16 mouse cellular contexts compared by ENCODE assay signal in the genomic region with DNA sequence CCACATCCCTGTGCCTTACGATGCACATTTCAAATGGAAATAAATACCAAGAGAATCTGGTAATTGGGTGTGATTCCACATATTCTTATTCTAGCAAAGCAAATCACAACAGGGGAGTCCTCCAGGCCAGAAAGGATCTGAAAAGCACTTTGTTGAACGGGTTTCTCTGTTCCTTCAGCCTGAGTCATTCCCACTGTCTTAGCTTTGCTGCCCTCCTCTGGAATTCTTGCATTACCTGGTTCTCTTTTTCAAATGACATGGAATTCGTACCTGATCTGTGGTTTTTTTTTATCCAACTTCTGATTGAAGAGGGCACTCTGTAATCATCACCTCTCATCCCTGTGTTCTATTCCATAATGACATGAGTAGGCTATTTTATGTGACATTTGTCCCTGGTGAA.
DNase-seq lines count a peak whose midpoint lies in the region; ATAC-seq and TF ChIP-seq lines count a peak whose summit lies in the region.
"Had no signal": no experiment of that assay in that cellular context is flagged by ENCODE, and none has a peak within 500 bp of the region (broad histone marks: within the 10 kb centered on the region; RNA-seq: fewer than 3 reads in every experiment).

No protein-coding gene starts in this region.

- H3K27ac ChIP-seq in hindbrain, embryonic 14.5 days = no peak overlapping the region
- no peak overlapping the region for H3K27ac ChIP-seq in hindbrain, embryonic 10.5 days
- no peak overlapping the region for H3K27ac ChIP-seq in liver, postnatal 0 days (ENCODE audit: low read depth)
- no peak overlapping the region for H3K27ac ChIP-seq in liver, embryonic 11.5 days (ENCODE audit: low read depth, low read length)
- H3K27ac ChIP-seq: kidney, embryonic 15.5 days; limb, embryonic 13.5 days had no signal

- H3K9ac ChIP-seq in hindbrain, embryonic 14.5 days = no peak overlapping the region
- no peak overlapping the region for H3K9ac ChIP-seq in liver, postnatal 0 days (replicated peaks)
- H3K9ac ChIP-seq in liver, embryonic 11.5 days (ENCODE audit: low read depth, low read length) = no peak overlapping the region
- H3K9ac ChIP-seq: kidney, embryonic 15.5 days; limb, embryonic 13.5 days had no signal

- no peak for TF ChIP-seq EP300 in liver, postnatal 0 days (IDR thresholded peaks at IDR 0.05; ENCODE audit: low read depth)

- H3K4me3 ChIP-seq in hindbrain, embryonic 14.5 days (replicated peaks; ENCODE audit: low read length) = no peak overlapping the region
- H3K4me3 ChIP-seq in hindbrain, embryonic 10.5 days = no peak overlapping the region
- no peak overlapping the region for H3K4me3 ChIP-seq in liver, postnatal 0 days (ENCODE audit: low read depth, low read length)
- H3K4me3 ChIP-seq in liver, embryonic 11.5 days (ENCODE audit: low read depth, low read length) = no peak overlapping the region
- H3K4me3 ChIP-seq: kidney, embryonic 15.5 days; limb, embryonic 13.5 days; megakaryocyte, embryonic 14.5 days had no signal

- 61% methylated on average over 3 of the region's 3 CpGs for WGBS in hindbrain, embryonic 14.5 days
- WGBS in hindbrain, embryonic 10.5 days = 59% methylated on average over 3 of the region's 3 CpGs
- 36% methylated on average over 3 of the region's 3 CpGs for WGBS in liver, postnatal 0 days (ENCODE audit: insufficient replicate concordance)
- WGBS in liver, embryonic 11.5 days = 55% methylated on average over 3 of the region's 3 CpGs

- H3K4me2 ChIP-seq in hindbrain, embryonic 14.5 days (replicated peaks) = no peak overlapping the region
- no peak overlapping the region for H3K4me2 ChIP-seq in liver, postnatal 0 days (ENCODE audit: low read depth, low read length)
- no peak overlapping the region for H3K4me2 ChIP-seq in liver, embryonic 11.5 days
- H3K4me2 ChIP-seq: kidney, embryonic 15.5 days; limb, embryonic 13.5 days had no signal

- ATAC-seq in cerebellum, adult (ENCODE audit: insufficient number of reproducible peaks, low FRiP score, low TSS enrichment) = peak; percentile 31; the same call in 1 of the 2 replicates
- no peak for ATAC-seq in hindbrain, embryonic 14.5 days (ENCODE audit: low FRiP score)
- ATAC-seq in liver, postnatal 0 days = no peak
- ATAC-seq in liver, embryonic 11.5 days (replicated peaks; ENCODE audit: low FRiP score) = no peak

- H3K9me3 ChIP-seq in hindbrain, embryonic 14.5 days (ENCODE audit: control insufficient read depth, low read length) = no peaks in the 10 kb centered on the region
- H3K9me3 ChIP-seq in hindbrain, embryonic 10.5 days = no peaks in the 10 kb centered on the region
- no peaks in the 10 kb centered on the region for H3K9me3 ChIP-seq in liver, postnatal 0 days (ENCODE audit: low read length)
- no peaks in the 10 kb centered on the region for H3K9me3 ChIP-seq in liver, embryonic 11.5 days (ENCODE audit: control insufficient read depth, low read length)
- H3K9me3 ChIP-seq: kidney, embryonic 15.5 days; limb, embryonic 13.5 days had no signal

- TF ChIP-seq CTCF in liver, postnatal 0 days (IDR thresholded peaks at IDR 0.05; ENCODE audit: low read depth) = peak; percentile 30; the same call in 1 of the 2 replicates

- no peaks in the 10 kb centered on the region for H3K4me1 ChIP-seq in hindbrain, embryonic 14.5 days (replicated peaks; ENCODE audit: control insufficient read depth, insufficient read depth, low read length)
- H3K4me1 ChIP-seq in hindbrain, embryonic 10.5 days (replicated peaks) = no peaks in the 10 kb centered on the region
- no peaks in the 10 kb centered on the region for H3K4me1 ChIP-seq in liver, postnatal 0 days (ENCODE audit: insufficient read depth)
- no peaks in the 10 kb centered on the region for H3K4me1 ChIP-seq in liver, embryonic 11.5 days (replicated peaks; ENCODE audit: control insufficient read depth, insufficient read depth, low read length)
- H3K4me1 ChIP-seq: kidney, embryonic 15.5 days; limb, embryonic 13.5 days; megakaryocyte, embryonic 14.5 days had no signal

- no peak for DNase-seq in cerebellum, postnatal 25 days
- peak; percentile 39 for DNase-seq in hindbrain, embryonic 14.5 days (ENCODE audit: low spot score)
- DNase-seq in hindbrain, embryonic 10.5 days (ENCODE audit: low spot score) = no peak
- no peak for DNase-seq in liver, postnatal 0 days
- no peak for DNase-seq in liver, embryonic 11.5 days (ENCODE audit: low spot score)
- DNase-seq in adipocyte (ENCODE audit: low spot score) = peak; percentile 29
- DNase-seq in urinary bladder, postnatal 25 days (ENCODE audit: low spot score) = no peak
- DNase-seq: adrenal gland, postnatal 14 days; cerebellum, adult 9-11 months; heart, postnatal 4 days; thymus, postnatal 36 days had no signal

- H3K27me3 ChIP-seq in hindbrain, embryonic 14.5 days (ENCODE audit: control insufficient read depth, insufficient read depth, low read length) = no peaks in the 10 kb centered on the region
- H3K27me3 ChIP-seq in hindbrain, embryonic 10.5 days (ENCODE audit: insufficient read depth, poor library complexity, severe bottlenecking) = no peaks in the 10 kb centered on the region
- H3K27me3 ChIP-seq in liver, postnatal 0 days (ENCODE audit: insufficient read depth, low read length) = no peaks in the 10 kb centered on the region
- no peaks in the 10 kb centered on the region for H3K27me3 ChIP-seq in liver, embryonic 11.5 days (replicated peaks; ENCODE audit: control insufficient read depth, insufficient read depth, low read length)
- H3K27me3 ChIP-seq: kidney, embryonic 15.5 days; limb, embryonic 13.5 days; megakaryocyte, embryonic 14.5 days had no signal

- H3K36me3 ChIP-seq in hindbrain, embryonic 14.5 days (replicated peaks; ENCODE audit: control insufficient read depth, insufficient read depth) = no peaks in the 10 kb centered on the region
- H3K36me3 ChIP-seq in hindbrain, embryonic 10.5 days = no peaks in the 10 kb centered on the region
- H3K36me3 ChIP-seq in liver, postnatal 0 days (replicated peaks; ENCODE audit: insufficient read depth, low read length) = no peaks in the 10 kb centered on the region
- H3K36me3 ChIP-seq in liver, embryonic 11.5 days (ENCODE audit: control insufficient read depth, insufficient read depth, low read length) = no peaks in the 10 kb centered on the region
- H3K36me3 ChIP-seq: G1E; kidney, embryonic 15.5 days; limb, embryonic 13.5 days had no signal

Comparison
In these comparisons a context has a peak if more than half of its experiments do, and no peak if none do; other contexts are left out.
1. DNase-seq: peak in hindbrain, embryonic 14.5 days (single experiment) and adipocyte (single experiment); none in cerebellum, postnatal 25 days (0 of 2), hindbrain, embryonic 10.5 days (single experiment), liver, postnatal 0 days (single experiment), liver, embryonic 11.5 days (single experiment) and urinary bladder, postnatal 25 days (single experiment).